Mouse (Mus musculus): ENCODE measurements around the gene Lrrc42.

Lrrc42 gene

DNA sequence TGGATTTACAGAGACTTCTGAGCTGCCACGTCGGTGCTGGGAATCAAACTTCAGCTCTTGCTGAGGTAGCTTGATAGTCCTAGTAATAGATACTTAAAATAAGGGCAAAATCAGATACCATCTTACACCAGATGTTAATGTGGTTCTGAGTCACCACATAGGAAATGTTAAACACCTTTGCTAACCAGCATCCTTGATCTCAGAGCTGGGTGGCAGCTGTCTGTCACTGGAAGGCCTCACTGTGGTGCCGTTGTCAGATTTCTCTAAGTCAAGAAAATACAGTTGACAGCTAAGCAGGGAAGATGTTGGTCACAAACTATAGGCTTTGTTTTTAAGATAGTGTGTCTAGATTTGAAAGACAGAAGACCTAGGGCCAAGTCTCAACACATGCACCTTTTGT is 51.6 kb downstream of the Lrrc42 start:
- in situ Hi-C loops (cut with MboI, MseI), result no loop called here

DNA sequence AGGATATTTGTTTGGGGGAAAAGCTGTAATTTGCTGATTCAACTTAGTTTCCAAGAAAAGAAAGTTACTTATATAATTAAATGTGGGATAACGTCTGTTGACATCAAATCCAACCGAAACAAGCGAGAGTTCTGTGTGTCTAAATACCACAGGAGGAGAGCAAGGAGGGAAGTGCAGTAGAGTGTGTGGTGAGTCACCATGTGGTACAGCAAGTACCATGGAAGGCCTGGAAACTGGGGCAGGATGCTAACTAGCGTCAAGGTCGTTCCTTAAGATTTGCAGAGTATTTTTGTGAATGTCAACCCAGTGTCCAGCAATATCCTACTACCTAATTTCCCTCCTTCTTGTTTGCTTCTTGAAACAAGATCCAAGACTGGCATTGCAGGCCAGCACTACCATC is 55.3 kb downstream of the Lrrc42 start:
- in situ Hi-C loops (cut with MboI, MseI), result no loop called here

DNA sequence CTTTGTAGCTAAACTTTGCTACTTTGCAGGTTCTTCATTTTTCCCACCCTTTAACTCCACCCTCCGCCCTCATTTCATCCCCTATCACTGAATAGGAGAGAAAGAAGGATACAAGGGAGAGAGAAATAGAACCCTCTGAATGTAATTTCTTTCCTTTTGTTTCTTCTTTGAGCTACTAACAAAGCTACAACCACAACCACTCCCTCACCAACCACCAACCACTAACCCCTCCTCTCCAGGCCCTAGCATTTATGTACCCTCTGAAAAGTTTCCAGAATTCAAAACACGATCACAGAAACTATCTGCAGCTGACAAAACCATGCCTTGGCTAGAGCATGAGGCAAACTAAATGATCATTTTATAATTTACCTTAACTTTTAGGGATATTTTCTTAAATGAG is 56.9 kb downstream of the Lrrc42 start:
- in situ Hi-C loops (cut with MboI, MseI), result no loop called here

DNA sequence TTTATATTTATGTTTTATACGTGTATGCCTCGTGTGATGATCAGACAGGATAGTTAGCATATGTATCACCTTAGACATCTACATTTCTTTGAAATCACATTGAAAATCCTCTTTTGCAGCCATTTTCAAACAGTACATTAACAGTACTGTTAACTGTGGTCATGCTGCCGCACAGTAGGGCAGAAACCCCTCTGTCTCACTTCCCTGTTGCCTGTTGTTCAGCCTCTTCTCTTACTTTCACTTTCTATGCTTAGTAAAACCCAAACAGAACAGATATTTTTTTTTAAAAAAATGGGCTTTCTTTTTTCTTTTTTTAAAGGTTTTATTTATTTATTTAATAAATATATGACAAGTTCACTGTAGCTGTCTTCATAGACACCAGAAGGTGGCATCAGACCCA is 59.5 kb downstream of the Lrrc42 start:
- in situ Hi-C loops (cut with MboI, MseI), result no loop called here

DNA sequence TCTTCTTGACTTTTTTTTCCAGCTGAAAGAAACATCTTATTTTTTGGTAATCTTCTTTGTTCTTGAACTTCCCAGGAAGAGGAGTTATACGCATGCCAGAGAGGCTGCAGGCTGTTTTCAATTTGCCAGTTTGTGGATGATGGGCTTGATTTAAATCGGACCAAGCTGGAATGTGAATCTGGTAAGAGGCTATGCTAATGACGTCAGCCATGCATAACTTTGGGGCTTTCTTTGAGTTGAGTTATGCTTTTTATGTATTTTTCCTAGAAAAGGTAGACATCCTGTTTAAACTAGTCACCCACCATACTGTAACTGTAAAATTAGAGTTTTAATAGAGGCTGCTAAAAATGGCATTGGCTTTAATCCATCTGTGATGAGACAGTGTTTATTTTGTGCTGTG is 67.6 kb downstream of the Lrrc42 start:
- in situ Hi-C loops (cut with MboI, MseI), result no loop called here

All from regulatory T cell (primary cell).